Mouse (Mus musculus) testis, adult 10 weeks (tissue): ENCODE data around the gene Krt10. TPM values are rescaled to one million over a fixed set of nuclear protein-coding genes. Genes with fewer than 3 reads are reported as not detected.

Source experiments
- polyA plus RNA-seq: library from polyadenylated mRNA; stranded (reverse); fragments of 350-450 nt; fragmentation: Illumina TruSeq; extraction: RNeasy Lipid Tissue Mini Kit (QIAGEN cat#74804); gene quantifications from one replicate; pipeline ENCODE4 v1.2.3, GENCODE M21; 2014; ENCODE audit warnings: low read depth, low replicate concordance

Gene Krt10
- 9.5 TPM for polyA plus RNA-seq

GRCm38 (mm10) chr11:99389264-99389663 lies at the start of gene Krt10:
Gene Krt10 (minus strand): TSS chr11:99389364.

GRCm38 (mm10) chr11:99437972-99438371 lies 48.8 kb upstream of the Krt10 start, which contains the start of gene Krt20:
Gene Krt20 (minus strand): TSS chr11:99438150.

GRCm38 (mm10) chr11:99422159-99422558 lies 33.0 kb upstream of the Krt10 start, which contains the start of gene Krt12:
Gene Krt12 (minus strand): TSS chr11:99422259.

GRCm38 (mm10) chr11:99374803-99375202 lies 14.4 kb downstream of the Krt10 start, which contains the start of gene Krt28:
Gene Krt28 (minus strand): TSS chr11:99374903.

GRCm38 (mm10) chr11:99351004-99351403 lies 38.2 kb downstream of the Krt10 start, which contains the start of gene Krt27:
Gene Krt27 (minus strand): TSS chr11:99351104.

GRCm38 (mm10) chr11:99337866-99338265 lies 51.3 kb downstream of the Krt10 start, which contains the start of gene Krt26:
Gene Krt26 (minus strand): TSS chr11:99337966.

Other genes starting within 250 kb of the Krt10 start
- 0.83 TPM for gene Ccr7, start 234.3 kb downstream of the Krt10 start, polyA plus RNA-seq
- gene Smarce1, start 158.3 kb downstream of the Krt10 start, polyA plus RNA-seq: 147 TPM
- 0.32 TPM for gene Krt222, start 145.3 kb downstream of the Krt10 start, polyA plus RNA-seq
- not detected for gene Krt24, start 104.1 kb downstream of the Krt10 start, polyA plus RNA-seq
- not detected for gene Krt25, start 66.4 kb downstream of the Krt10 start, polyA plus RNA-seq
- gene Krt26, start 51.4 kb downstream of the Krt10 start, polyA plus RNA-seq: 0.25 TPM
- not detected for gene Krt27, start 38.3 kb downstream of the Krt10 start, polyA plus RNA-seq
- not detected for gene Krt28, start 14.5 kb downstream of the Krt10 start, polyA plus RNA-seq
- gene Krt12, start 32.9 kb upstream of the Krt10 start, polyA plus RNA-seq: not detected
- 0.31 TPM for gene Krt20, start 48.8 kb upstream of the Krt10 start, polyA plus RNA-seq
- gene Krt23, start 103.8 kb upstream of the Krt10 start, polyA plus RNA-seq: 0.35 TPM
- not detected for gene Krt39, start 132.0 kb upstream of the Krt10 start, polyA plus RNA-seq
- not detected for gene Krt40, start 153.8 kb upstream of the Krt10 start, polyA plus RNA-seq
- gene Krtap3-3, start 161.5 kb upstream of the Krt10 start, polyA plus RNA-seq: not detected
- not detected for gene Krtap3-2, start 167.5 kb upstream of the Krt10 start, polyA plus RNA-seq
- not detected for gene Gm11939, start 170.1 kb upstream of the Krt10 start, polyA plus RNA-seq
- gene Krtap3-1, start 177.3 kb upstream of the Krt10 start, polyA plus RNA-seq: not detected
- not detected for gene Krtap1-5, start 191.7 kb upstream of the Krt10 start, polyA plus RNA-seq
- gene Krtap1-4, start 194.3 kb upstream of the Krt10 start, polyA plus RNA-seq: not detected
- gene Krtap1-3, start 202.0 kb upstream of the Krt10 start, polyA plus RNA-seq: not detected
- gene Krtap9-3, start 208.7 kb upstream of the Krt10 start, polyA plus RNA-seq: not detected
- not detected for gene Gm11938, start 213.9 kb upstream of the Krt10 start, polyA plus RNA-seq
- not detected for gene Gm11937, start 220.8 kb upstream of the Krt10 start, polyA plus RNA-seq
- gene Krtap2-4, start 225.5 kb upstream of the Krt10 start, polyA plus RNA-seq: not detected
- not detected for gene Gm11562, start 231.1 kb upstream of the Krt10 start, polyA plus RNA-seq
- gene Krtap4-1, start 238.9 kb upstream of the Krt10 start, polyA plus RNA-seq: not detected
- gene Krtap4-2, start 245.7 kb upstream of the Krt10 start, polyA plus RNA-seq: not detected